Mouse (Mus musculus) gastrocnemius, postnatal 4 days (tissue): Measurements from ENCODE around the gene Cgas. TPM values are rescaled to one million over a fixed set of nuclear protein-coding genes. Genes with fewer than 3 reads are reported as not detected.

ENCODE experiments used
- DNase-seq, 2 experiments: peaks; one replicate each; pipeline ENCODE4 v3.0.0; 2021 to 2022; ENCODE audit warnings: low spot score in 2 of 2, mixed read lengths in 2 of 2
- microRNA-seq: library from miRNA; unstranded; fragments of <30 nt; microRNA quantifications from one replicate; pipeline ENCODE4 v1.2.0, GENCODE M21; 2021
- total RNA-seq, 2 experiments: library from RNA; stranded (reverse); gene quantifications; 2 replicates each; pipeline ENCODE4 v1.2.3; 2021

Cgas gene
- total RNA-seq, 2 experiments from 2014 or later: 1.3 to 1.7 TPM

DNA sequence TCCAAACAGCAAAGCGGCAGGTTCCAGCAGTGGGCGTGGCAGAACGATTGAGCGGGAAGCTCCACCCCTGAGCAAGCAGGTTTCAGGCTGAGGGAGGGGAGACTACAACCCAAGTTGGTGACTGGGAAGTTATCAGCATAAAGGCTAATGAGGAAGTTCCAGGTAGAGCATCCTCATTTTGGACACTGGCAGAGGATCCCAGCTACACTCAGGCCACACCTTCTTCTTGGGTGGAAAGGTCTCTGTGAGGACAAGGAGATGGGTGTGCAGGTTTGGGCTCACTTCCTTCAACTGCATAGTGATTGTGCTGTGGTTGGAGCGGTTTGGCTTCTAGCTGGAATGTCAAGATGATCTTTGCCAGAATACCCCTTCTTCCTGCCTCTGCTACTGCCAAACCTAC, 53.1 kb downstream of the Cgas start:
- DNase-seq: no peak

DNA sequence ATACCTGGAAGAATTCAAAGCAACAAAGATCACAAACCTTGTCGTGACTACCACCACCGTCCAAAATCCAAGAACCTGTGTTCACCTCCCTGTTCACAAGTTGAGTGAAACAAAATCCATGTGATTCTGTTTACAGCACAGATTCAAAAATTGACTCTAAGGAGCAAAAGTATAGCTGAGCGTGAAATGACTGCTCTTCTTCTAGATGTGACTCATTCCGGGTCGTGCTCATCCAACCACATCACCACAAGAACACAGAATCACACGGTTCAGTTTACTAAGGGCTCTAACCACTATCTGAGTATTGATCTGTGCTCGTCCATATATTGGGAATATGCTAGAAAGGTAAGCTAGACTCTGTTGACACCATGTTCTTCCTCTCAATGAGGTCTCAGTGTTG, 56.1 kb downstream of the Cgas start:
- no peak for DNase-seq

- DNase-seq: no peak
Observed at GRCm38 (mm10) chr9:78385893-78386292, 57.1 kb downstream of the Cgas start.

Small RNA genes within 50 kb of the gene (microRNA-seq; reads per million reads assigned to microRNA genes)
- not detected for gene Gm26377

Other genes with a start within 250 kb of the Cgas start
- gene Gsta1, start 212.6 kb downstream of the Cgas start, total RNA-seq: not detected
- not detected for gene Gm3776, start 186.1 kb downstream of the Cgas start, total RNA-seq
- not detected for gene Gm10639, start 153.3 kb downstream of the Cgas start, total RNA-seq
- gene Omt2a, start 128.4 kb downstream of the Cgas start, total RNA-seq: not detected
- gene Omt2b, start 115.6 kb downstream of the Cgas start, total RNA-seq: not detected
- not detected for gene Gsta2, start 87.4 kb downstream of the Cgas start, total RNA-seq
- not detected for gene Dppa5a, start 75.1 kb downstream of the Cgas start, total RNA-seq
- under 1 TPM in 1 of 2 experiments, not detected in 1; 0.20 TPM for gene Ooep, start 64.5 kb downstream of the Cgas start, total RNA-seq
- gene Ddx43, start 47.5 kb downstream of the Cgas start, total RNA-seq: under 1 TPM; 0.12 to 0.18 TPM
- gene Mto1, start 5.0 kb upstream of the Cgas start, total RNA-seq: 10 to 100 TPM; 14.7 to 17.4 TPM
- gene Gm17324, start 5.5 kb upstream of the Cgas start, total RNA-seq: under 1 TPM in 1 of 2 experiments, not detected in 1; 0.52 TPM
- gene Eef1a1, start 45.9 kb upstream of the Cgas start, total RNA-seq: 1,000 to 10,000 TPM; 5,472 to 6,062 TPM
- 1 to 10 TPM; 7.6 to 7.9 TPM for gene Slc17a5, start 144.8 kb upstream of the Cgas start, total RNA-seq
- gene Cd109, start 172.3 kb upstream of the Cgas start, total RNA-seq: 10 to 100 TPM; 11.9 to 13.0 TPM